Mouse (Mus musculus) T-helper 1 cell (primary cell): ENCODE measurements at regions not wholly inside any gene's neighbourhood (a gene's known extent, or its start where the extent isn't known, plus 50 kb on each side); places are given as distances from the start of the nearest gene placed in this dataset.
"Not testable (repeated sequence)": the region's sequence is repeated elsewhere in the genome, so short reads cannot be mapped to it uniquely, and the experiment has no call there.

ENCODE experiments used
- in situ Hi-C: fragments of 300-600 bp; cut with MboI, MseI; formaldehyde crosslinking; loops from one replicate; pipeline ENCODE4 v1.15.1; 2025; ENCODE audit warnings: high pct_unique_total_duplicates

GRCm38 (mm10) chr13:50754911-50755310 lies 56.8 kb downstream of the Gm8765 start:
- in situ Hi-C loops: not testable (repeated sequence)

DNA sequence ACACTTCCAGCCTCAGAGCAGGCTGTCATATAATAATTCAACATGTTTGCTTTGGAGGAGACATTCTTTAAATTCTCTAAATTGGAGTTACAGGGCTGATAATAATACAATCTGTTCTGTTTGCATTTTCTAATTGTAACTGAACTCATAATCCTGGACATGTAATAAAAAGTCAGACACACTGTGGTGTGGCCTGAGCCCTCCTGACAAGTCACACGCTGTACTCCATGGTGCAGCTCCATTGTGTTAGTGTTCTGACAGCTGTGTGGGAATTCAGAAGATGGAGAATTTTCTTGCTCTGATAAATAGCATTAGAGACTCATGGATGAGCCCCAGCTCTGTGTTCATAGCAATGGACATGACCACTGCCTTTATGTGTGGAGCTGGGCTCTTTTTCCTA lies 58.2 kb downstream of the Gm8765 start:
- in situ Hi-C loops: not testable (repeated sequence)

- in situ Hi-C loops: loop anchor here (5.0 kb wide), 1 partner anchor 48 kb away; no protein-coding TSS in a partner anchor
Measured at GRCm38 (mm10) chr13:50764618-50765017, 66.5 kb downstream of the Gm8765 start.

DNA sequence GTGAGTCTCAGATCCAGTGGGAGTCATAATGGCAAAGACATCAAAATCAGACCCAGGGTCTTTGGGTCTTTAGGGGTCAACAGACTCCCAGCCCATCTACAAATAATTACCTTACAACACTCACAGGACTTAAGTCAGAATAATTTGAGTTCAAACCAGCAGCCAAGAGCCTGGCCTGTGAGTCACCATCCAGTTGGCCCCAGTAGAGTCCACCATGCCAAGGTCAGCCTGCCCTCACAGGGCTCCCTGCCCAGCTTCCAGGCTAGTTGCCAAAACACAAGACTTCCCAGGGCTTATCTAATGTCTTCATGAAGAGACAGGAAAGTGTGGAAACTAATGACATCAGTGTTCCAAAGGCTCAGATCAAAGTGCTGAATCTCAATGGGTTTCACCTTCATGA lies 81.9 kb downstream of the Gm8765 start:
- in situ Hi-C loops: not testable (repeated sequence)

DNA sequence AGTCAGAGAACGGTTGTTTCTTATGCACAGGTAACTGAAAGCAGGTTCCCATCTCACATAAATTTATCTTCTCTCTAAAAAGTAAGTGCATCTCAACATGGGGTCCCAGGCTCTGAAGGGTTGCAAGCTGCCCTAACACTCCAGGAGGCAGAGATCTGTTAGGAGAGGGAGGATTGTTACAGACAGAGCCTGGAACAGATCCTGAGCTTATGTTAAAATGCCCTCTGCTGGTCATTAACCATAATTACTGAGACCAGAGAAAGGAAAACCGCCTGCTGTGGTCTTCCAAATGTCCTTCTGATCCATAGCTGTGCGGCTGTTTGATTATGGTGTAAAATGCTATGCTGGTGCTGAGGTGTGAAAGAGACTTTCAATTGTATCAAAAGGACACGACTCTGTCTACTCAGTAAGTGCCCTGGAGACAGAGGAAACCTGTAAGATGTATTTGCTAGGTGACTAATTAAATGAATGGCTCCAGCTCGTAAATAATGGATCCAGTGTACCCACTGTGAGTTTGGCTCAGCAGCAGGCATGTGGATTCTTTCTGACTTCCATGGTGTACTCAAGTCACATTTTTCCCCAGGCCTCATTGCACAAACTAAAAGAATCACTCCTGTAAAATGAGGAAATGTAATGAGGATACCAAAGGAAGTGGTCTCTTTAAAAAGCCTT lies 131.9 kb downstream of the Gm8765 start:
- in situ Hi-C loops: loop anchor here (5.0 kb wide), 1 partner anchor 873 kb away; no protein-coding TSS in a partner anchor
